Mouse (Mus musculus): ENCODE measurements around the gene Ryr2.

DNA sequence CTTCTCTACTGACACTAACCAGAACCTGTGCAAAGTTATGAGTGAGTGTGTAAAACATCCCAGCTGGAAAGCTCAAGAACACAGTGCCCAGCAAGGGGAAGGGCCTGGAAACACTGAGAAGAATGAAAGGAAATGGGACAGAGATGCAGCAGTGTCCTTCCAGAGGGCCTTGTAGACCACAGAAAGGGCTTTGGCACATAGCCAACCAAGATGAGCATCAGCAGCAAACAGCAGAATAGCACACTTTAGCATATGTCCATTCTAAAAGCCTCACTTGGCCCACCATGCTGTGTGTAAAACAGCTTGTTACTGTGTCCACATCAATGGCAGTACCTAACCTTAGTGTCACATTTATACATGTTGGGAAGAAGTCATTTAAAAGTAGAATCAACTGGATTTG, 142.4 kb downstream of the Ryr2 start:
- no peak for TF ChIP-seq CTCF (IDR thresholded peaks at IDR 0.05)
- TF ChIP-seq POLR2A (IDR thresholded peaks at IDR 0.05; ENCODE audit: insufficient read depth, low read depth, low read length) = no peak
- no peak for TF ChIP-seq EP300 (IDR thresholded peaks at IDR 0.05; ENCODE audit: insufficient read depth, low read depth, low read length)
